Mouse (Mus musculus) ES-E14 (cell line): ENCODE data around the gene Stx8.

Experiments used
- CHD2 ChIP-seq: IDR thresholded peaks from 2 replicates; pipeline ENCODE4 v1.6.1; 2014; ENCODE audit warnings: mild to moderate bottlenecking, low read depth, low read length, inconsistent platforms
- HCFC1 ChIP-seq: IDR thresholded peaks from 2 replicates; pipeline ENCODE4 v1.6.1; 2012; ENCODE audit warnings: low read length, inconsistent platforms, borderline replicate concordance; ENCODE audit not compliant: insufficient read depth
- MAFK ChIP-seq: IDR thresholded peaks from 2 replicates; pipeline ENCODE4 v1.6.1; 2014; ENCODE audit warnings: mild to moderate bottlenecking, low read depth, low read length, inconsistent platforms; ENCODE audit not compliant: insufficient read depth
- ZC3H11A ChIP-seq: IDR thresholded peaks from 2 replicates; pipeline ENCODE4 v1.6.1; 2012; ENCODE audit warnings: low read depth, mild to moderate bottlenecking, inconsistent platforms, low read length, borderline replicate concordance
- ZNF384 ChIP-seq: IDR thresholded peaks from 2 replicates; pipeline ENCODE4 v1.6.1; 2012; ENCODE audit warnings: low read depth, low read length, inconsistent platforms

DNA sequence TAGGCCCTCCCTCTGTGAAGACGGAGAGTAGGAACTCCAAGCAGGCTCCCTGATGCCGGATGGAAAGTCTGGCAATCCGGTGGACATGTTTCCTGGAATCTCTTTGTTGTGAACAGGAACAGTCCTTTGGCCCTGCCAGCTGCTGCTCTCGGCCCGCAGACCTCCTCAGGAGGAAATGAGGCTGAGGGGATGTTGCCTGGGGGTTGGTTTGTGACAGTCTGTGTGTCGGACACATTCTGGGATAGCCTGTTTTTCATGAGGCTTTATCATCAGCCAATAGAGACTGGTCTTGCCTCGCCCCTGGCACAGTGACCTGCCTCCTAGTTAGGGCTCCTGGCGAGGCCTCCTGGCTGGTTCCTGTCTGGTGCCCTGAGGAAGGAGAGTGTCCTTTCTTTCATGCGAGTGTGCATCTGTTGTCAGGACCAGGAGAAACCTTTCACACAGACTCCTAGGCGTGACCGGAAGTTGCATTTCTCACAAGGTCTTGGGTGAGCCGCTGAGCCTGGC is 222.8 kb downstream of the Stx8 start:
- no peak for TF ChIP-seq CHD2
- no peak for TF ChIP-seq MAFK
- no peak for TF ChIP-seq ZC3H11A
- no peak for TF ChIP-seq ZNF384
- no peak for TF ChIP-seq HCFC1
